Comparison of ENCODE assay signal across 19 mouse cellular contexts in the genomic region with DNA sequence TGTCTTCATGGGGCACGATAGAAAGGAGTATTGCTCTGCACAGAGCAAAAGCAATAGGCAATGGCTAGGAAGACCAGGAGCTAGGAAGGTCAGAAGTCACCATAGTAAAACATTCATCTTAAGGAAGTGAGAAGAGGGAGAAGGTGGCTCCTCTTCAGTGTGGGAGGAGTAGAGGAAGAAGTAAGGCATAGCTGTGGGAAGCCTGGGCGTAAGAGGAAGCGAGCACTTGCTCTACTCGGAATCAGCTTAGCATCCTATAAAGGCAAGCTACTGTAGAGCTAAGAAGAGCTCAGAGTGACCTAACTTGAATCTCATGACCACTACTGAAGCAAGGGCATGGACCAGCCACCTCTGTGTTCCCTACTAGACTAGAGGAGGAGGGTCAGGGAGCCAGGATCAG. TPM values are rescaled to one million over a fixed set of nuclear protein-coding genes. Genes with fewer than 3 reads are reported as not detected.
A peak's percentile ranks its signal among the peaks of the same experiment; 100 is the strongest.
DNase-seq lines count a peak whose midpoint lies in the region; ATAC-seq and TF ChIP-seq lines count a peak whose summit lies in the region.
"Had no signal": no experiment of that assay in that cellular context is flagged by ENCODE, and none has a peak within 500 bp of the region (broad histone marks: within the 10 kb centered on the region; RNA-seq: fewer than 3 reads in every experiment).

No protein-coding gene starts in this region.

- no peaks in the 10 kb centered on the region for H3K27me3 ChIP-seq in liver, embryonic 15.5 days
- no peaks in the 10 kb centered on the region for H3K27me3 ChIP-seq in liver, embryonic 12.5 days (replicated peaks)
- peaks cover 0 to 2% of the 10 kb centered on the region in 2 experiments; a peak in 2 of 4 replicates for H3K27me3 ChIP-seq in MEL (ENCODE audit: control insufficient read depth in 1 of 2, insufficient read depth in 2 of 2, low read length in 2 of 2)
- H3K27me3 ChIP-seq: embryonic facial prominence, embryonic 15.5 days; heart, embryonic 13.5 days; hindbrain, embryonic 12.5 days had no signal

- no peak overlapping the region for H3K9ac ChIP-seq in liver, embryonic 15.5 days
- no peak overlapping the region for H3K9ac ChIP-seq in liver, embryonic 12.5 days
- H3K9ac ChIP-seq in MEL (ENCODE audit: control insufficient read depth, low read depth, low read length, poor library complexity, severe bottlenecking) = no peak overlapping the region
- H3K9ac ChIP-seq: embryonic facial prominence, embryonic 15.5 days; heart, embryonic 13.5 days; hindbrain, embryonic 12.5 days had no signal

- ATAC-seq in liver, embryonic 15.5 days (ENCODE audit: insufficient read depth) = no peak
- ATAC-seq in liver, embryonic 12.5 days = no peak
- peak; percentile 69 for ATAC-seq in granulocyte monocyte progenitor cell, adult 5-6 weeks (replicated peaks; ENCODE audit: poor library complexity, severe bottlenecking)
- ATAC-seq: forebrain, embryonic 14.5 days; hindbrain, embryonic 16.5 days; inflammation-experienced regulatory T-cells, adult 6 months had no signal

- H3K4me3 ChIP-seq in liver, embryonic 15.5 days (replicated peaks) = no peak overlapping the region
- H3K4me3 ChIP-seq in liver, embryonic 12.5 days = no peak overlapping the region
- H3K4me3 ChIP-seq in MEL (ENCODE audit: control insufficient read depth in 1 of 2, insufficient read depth in 1 of 2, low read depth in 2 of 2, low read length in 2 of 2) = no peak overlapping the region
- H3K4me3 ChIP-seq: embryonic facial prominence, embryonic 15.5 days; erythroblast, embryonic 14.5 days; forebrain, embryonic 10.5 days; heart, embryonic 13.5 days; hindbrain, embryonic 12.5 days had no signal

- no peaks in the 10 kb centered on the region for H3K79me2 ChIP-seq in MEL (ENCODE audit: control insufficient read depth, insufficient read depth, low read length, poor library complexity)

- no peaks in the 10 kb centered on the region for H3K36me3 ChIP-seq in liver, embryonic 15.5 days (replicated peaks)
- no peaks in the 10 kb centered on the region for H3K36me3 ChIP-seq in liver, embryonic 12.5 days
- H3K36me3 ChIP-seq in MEL (ENCODE audit: control insufficient read depth in 1 of 2, insufficient read depth in 2 of 2, low read length in 2 of 2) = no peaks in the 10 kb centered on the region
- H3K36me3 ChIP-seq: embryonic facial prominence, embryonic 15.5 days; forebrain, embryonic 10.5 days; heart, embryonic 13.5 days; hindbrain, embryonic 12.5 days had no signal

- H3K4me2 ChIP-seq in liver, embryonic 15.5 days = no peak overlapping the region
- no peak overlapping the region for H3K4me2 ChIP-seq in liver, embryonic 12.5 days
- H3K4me2 ChIP-seq: embryonic facial prominence, embryonic 15.5 days; heart, embryonic 13.5 days; hindbrain, embryonic 12.5 days had no signal

- 0 out of 2 replicates have a peak overlapping the region, but pooled peaks have one; percentile 0 for H3K27ac ChIP-seq in liver, embryonic 15.5 days (replicated peaks)
- H3K27ac ChIP-seq in liver, embryonic 12.5 days = no peak overlapping the region
- no peak overlapping the region for H3K27ac ChIP-seq in MEL (ENCODE audit: control insufficient read depth, low read depth, low read length)
- H3K27ac ChIP-seq: embryonic facial prominence, embryonic 15.5 days; forebrain, embryonic 10.5 days; heart, embryonic 13.5 days; hindbrain, embryonic 12.5 days had no signal

- TF ChIP-seq RAD21 in MEL (IDR thresholded peaks at IDR 0.05; ENCODE audit: low read depth, low read length) = no peak

- no peak for TF ChIP-seq EP300 in MEL (IDR thresholded peaks at IDR 0.05; ENCODE audit: low read depth in 1 of 2, low read length in 2 of 2)

- DNase-seq in MEL (ENCODE audit: low read depth, low spot score) = peak; percentile 35
- DNase-seq in right cerebral cortex, postnatal 25 days = no peak
- no peak for DNase-seq in spleen, adult 18-20 months
- DNase-seq: adrenal gland, postnatal 10 days; cerebellum, adult 11 months; cerebellum, adult 8-10 months; cerebellum, postnatal 14 days; heart, postnatal 36 days had no signal

- H3K9me3 ChIP-seq in liver, embryonic 15.5 days (replicated peaks) = no peaks in the 10 kb centered on the region
- H3K9me3 ChIP-seq in liver, embryonic 12.5 days (replicated peaks) = no peaks in the 10 kb centered on the region
- H3K9me3 ChIP-seq in MEL (replicated peaks; ENCODE audit: insufficient read depth, low read length) = no peaks in the 10 kb centered on the region
- H3K9me3 ChIP-seq: embryonic facial prominence, embryonic 15.5 days; forebrain, embryonic 10.5 days; heart, embryonic 13.5 days; hindbrain, embryonic 12.5 days had no signal

- TF ChIP-seq POLR2A in MEL (IDR thresholded peaks at IDR 0.05; ENCODE audit: control insufficient read depth in 1 of 2, insufficient read depth in 1 of 2, low read depth in 1 of 2, low read length in 2 of 2, poor library complexity in 1 of 2) = no peak

- WGBS in liver, embryonic 15.5 days (ENCODE audit: insufficient replicate concordance) = 57% methylated on average over 4 of the region's 4 CpGs
- WGBS in liver, embryonic 12.5 days (ENCODE audit: insufficient replicate concordance) = 63% methylated on average over 4 of the region's 4 CpGs

- TF ChIP-seq CTCF in MEL (IDR thresholded peaks at IDR 0.05 in 2 of 3, conservative IDR thresholded peaks at IDR 0.05 in 1 of 3; ENCODE audit: control insufficient read depth in 1 of 3, insufficient read depth in 1 of 3, low read depth in 2 of 3, low read length in 3 of 3, poor library complexity in 1 of 3, severe bottlenecking in 1 of 3) = no peak

- H3K4me1 ChIP-seq in liver, embryonic 15.5 days (replicated peaks) = no peaks in the 10 kb centered on the region; the same call in 1 of the 2 replicates
- 0 out of 2 replicates have a peak, but pooled peaks cover 4% of the 10 kb centered on the region for H3K4me1 ChIP-seq in liver, embryonic 12.5 days
- no peaks in the 10 kb centered on the region for H3K4me1 ChIP-seq in MEL (ENCODE audit: control insufficient read depth in 1 of 2, insufficient read depth in 2 of 2, low read length in 2 of 2)
- H3K4me1 ChIP-seq: embryonic facial prominence, embryonic 15.5 days had no signal

TF ChIP-seq in MEL, 35 proteins besides CTCF, POLR2A, EP300 and RAD21:
- TF ChIP-seq BHLHE40 (IDR thresholded peaks at IDR 0.05; ENCODE audit: borderline replicate concordance, low read depth, low read length) (no peak), KAT2A (conservative IDR thresholded peaks at IDR 0.05; ENCODE audit: low read depth, low read length) (no peak), TBP (IDR thresholded peaks at IDR 0.05; ENCODE audit: low read depth, low read length) (no peak), ELF1 (IDR thresholded peaks at IDR 0.05; ENCODE audit: low read depth, low read length) (no peak), MEF2A (IDR thresholded peaks at IDR 0.05; ENCODE audit: extremely low read depth, insufficient replicate concordance, low read depth, low read length, poor library complexity, severe bottlenecking) (no peak), TAL1 (IDR thresholded peaks at IDR 0.05; ENCODE audit: low read length) (no peak), POLR2AphosphoS5 (IDR thresholded peaks at IDR 0.05; ENCODE audit: borderline replicate concordance, low read depth, low read length) (no peak), MYC (IDR thresholded peaks at IDR 0.05; ENCODE audit: low read depth, low read length) (no peak)

RNA-seq across cellular contexts. Expression of a gene that starts 36.3 kb away (rescaled TPM):
- polyA plus RNA-seq in liver, embryonic 15.5 days (2015; fragmentation: Nextera tagmentation; extraction: Ambion mirVana) = 23.4 and 23.7 TPM in 2 replicates
- polyA plus RNA-seq in liver, embryonic 12.5 days (2016; fragmentation: Nextera tagmentation; extraction: Ambion mirVana) = 28.8 and 29.0 TPM in 2 replicates
- total RNA-seq in MEL (2012; rRNA removed) = 50.6 and 62.8 TPM in 2 replicates
- 10 to 100 TPM in 1 of 2 experiments, not detected in 1; 57.6 TPM for polyA plus RNA-seq in MEL (2012; ENCODE audit: insufficient read depth in 1 of 2, insufficient read length in 2 of 2, low read depth in 1 of 2, low replicate concordance in 2 of 2, missing spikeins in 1 of 2)
- 13.3 and 30.9 TPM in 2 replicates for total RNA-seq in granulocyte monocyte progenitor cell, adult 5-6 weeks (2014; fragmentation: Nextera tagmentation)
- total RNA-seq in granulocyte monocyte progenitor cell, adult 5-6 weeks (2017) = 24.5 and 40.7 TPM in 2 replicates

RNA-seq across cellular contexts. Expression of a gene that starts 39.5 kb away (rescaled TPM):
- polyA plus RNA-seq in liver, embryonic 15.5 days (2015; fragmentation: Nextera tagmentation; extraction: Ambion mirVana) = 3.9 and 4.7 TPM in 2 replicates
- polyA plus RNA-seq in liver, embryonic 12.5 days (2016; fragmentation: Nextera tagmentation; extraction: Ambion mirVana) = 5.1 and 5.5 TPM in 2 replicates
- total RNA-seq in MEL (2012; rRNA removed) = 0.04 TPM in 1 of 2 replicates, not detected in the other
- polyA plus RNA-seq in MEL (2012; ENCODE audit: insufficient read depth in 1 of 2, insufficient read length in 2 of 2, low read depth in 1 of 2, low replicate concordance in 2 of 2, missing spikeins in 1 of 2) = not detected
- not detected in 2 replicates for total RNA-seq in granulocyte monocyte progenitor cell, adult 5-6 weeks (2014; fragmentation: Nextera tagmentation)
- total RNA-seq in granulocyte monocyte progenitor cell, adult 5-6 weeks (2017) = not detected in 2 replicates
